In genomic region chr10:75170207-75170850, GRCm38 (mm10) we compare ENCODE assay signal across 8 mouse cellular contexts. TPM values are rescaled to one million over a fixed set of nuclear protein-coding genes. Genes with fewer than 3 reads are reported as not detected.
DNase-seq lines count a peak whose midpoint lies in the region; ATAC-seq and TF ChIP-seq lines count a peak whose summit lies in the region.

No protein-coding gene starts in this region.

- no peak overlapping the region for H3K4me2 ChIP-seq in forebrain, embryonic 13.5 days

- no peak overlapping the region for H3K4me3 ChIP-seq in C2C12 (ENCODE audit: insufficient read depth, poor library complexity, severe bottlenecking)
- no peak overlapping the region for H3K4me3 ChIP-seq in forebrain, embryonic 13.5 days

- intact Hi-C loops in heart, postnatal 25 days (cut with DNase I) = no loop called here

- TF ChIP-seq CTCF in C2C12 (IDR thresholded peaks at IDR 0.05; ENCODE audit: control insufficient read depth, insufficient read depth, insufficient read length) = no peak

- no peaks in the 10 kb centered on the region for H3K79me2 ChIP-seq in C2C12 (ENCODE audit: control insufficient read depth, insufficient read depth)

- H3K27me3 ChIP-seq in C2C12 (ENCODE audit: control insufficient read depth, insufficient read depth, insufficient read length) = no peaks in the 10 kb centered on the region
- H3K27me3 ChIP-seq in forebrain, embryonic 13.5 days = no peaks in the 10 kb centered on the region

- H3K4me1 ChIP-seq in forebrain, embryonic 13.5 days = no peaks in the 10 kb centered on the region

- no peak overlapping the region for H3K9ac ChIP-seq in forebrain, embryonic 13.5 days

- ATAC-seq in forebrain, embryonic 13.5 days = no peak

- H3K79me3 ChIP-seq in C2C12 (ENCODE audit: low read depth) = no peaks in the 10 kb centered on the region

- 89% methylated on average over 12 of the region's 12 CpGs for WGBS in forebrain, embryonic 13.5 days

- peak; percentile 50 for DNase-seq in adrenal gland, postnatal 25 days
- DNase-seq in heart, postnatal 25 days (ENCODE audit: low spot score) = peak; percentile 45
- DNase-seq in lung, adult 18-20 months = peak; percentile 73 to 83
- DNase-seq in spleen, postnatal 36 days (ENCODE audit: low spot score in 2 of 2) = no peak
- DNase-seq in frontal cortex, postnatal 25 days (ENCODE audit: low spot score in 2 of 2) = no peak
- DNase-seq in thymus, postnatal 0 days (ENCODE audit: low spot score) = no peak

- peak overlapping the region; percentile 9 for H3ac ChIP-seq in C2C12 (ENCODE audit: control insufficient read depth, insufficient read length, low read depth)

- peaks cover 34% of the 10 kb centered on the region for H3K36me3 ChIP-seq in C2C12 (ENCODE audit: control insufficient read depth, insufficient read depth)
- peaks cover 90% of the 10 kb centered on the region for H3K36me3 ChIP-seq in forebrain, embryonic 13.5 days (ENCODE audit: poor library complexity, severe bottlenecking)

- no peak overlapping the region for H3K27ac ChIP-seq in forebrain, embryonic 13.5 days

- no peaks in the 10 kb centered on the region for H3K9me3 ChIP-seq in forebrain, embryonic 13.5 days (replicated peaks)

TF ChIP-seq in C2C12, 6 proteins besides CTCF, POLR2A, EP300 and RAD21:
- TF ChIP-seq MYOD1 (IDR thresholded peaks at IDR 0.05; ENCODE audit: control insufficient read depth, insufficient read length, low read depth) (peak; percentile 27), FOSL1 (IDR thresholded peaks at IDR 0.05; ENCODE audit: insufficient read depth, low read length, poor library complexity, severe bottlenecking) (peak; percentile 35), MYOG (IDR thresholded peaks at IDR 0.05; ENCODE audit: control insufficient read depth, extremely low read depth, insufficient read length) (no peak)

RNA-seq across cellular contexts. Expression of gene Specc1l, which starts 41.5 kb away (rescaled TPM):
- 19.1 TPM for polyA plus RNA-seq in C2C12 (2012; fragmentation: generic; extraction: Trizol)
- 53.3 and 63.5 TPM in 2 replicates for total RNA-seq in adrenal gland, postnatal 25 days (2021)
- total RNA-seq in heart, postnatal 25 days (2021) = 10 to 100 TPM; 38.5 to 39.5 TPM
- polyA plus RNA-seq in forebrain, embryonic 13.5 days (2015; fragmentation: Nextera tagmentation; extraction: Ambion mirVana) = 35.4 and 39.6 TPM in 2 replicates
- 17.0 TPM in 2 replicates for polyA plus RNA-seq in thymus, postnatal 0 days (2015; fragmentation: Nextera tagmentation; extraction: Ambion mirVana)

Comparison
In these comparisons a context has a peak if more than half of its experiments do, and no peak if none do; other contexts are left out.
1. DNase-seq: peak in adrenal gland, postnatal 25 days (single experiment), heart, postnatal 25 days (single experiment) and lung, adult 18-20 months (2 of 2); none in spleen, postnatal 36 days (0 of 2), frontal cortex, postnatal 25 days (0 of 2) and thymus, postnatal 0 days (single experiment).